Mouse (Mus musculus): ENCODE measurements at regions not wholly inside any gene's neighbourhood (a gene's known extent, or its start where the extent isn't known, plus 50 kb on each side); places are given as distances from the start of the nearest gene placed in this dataset.

DNA sequence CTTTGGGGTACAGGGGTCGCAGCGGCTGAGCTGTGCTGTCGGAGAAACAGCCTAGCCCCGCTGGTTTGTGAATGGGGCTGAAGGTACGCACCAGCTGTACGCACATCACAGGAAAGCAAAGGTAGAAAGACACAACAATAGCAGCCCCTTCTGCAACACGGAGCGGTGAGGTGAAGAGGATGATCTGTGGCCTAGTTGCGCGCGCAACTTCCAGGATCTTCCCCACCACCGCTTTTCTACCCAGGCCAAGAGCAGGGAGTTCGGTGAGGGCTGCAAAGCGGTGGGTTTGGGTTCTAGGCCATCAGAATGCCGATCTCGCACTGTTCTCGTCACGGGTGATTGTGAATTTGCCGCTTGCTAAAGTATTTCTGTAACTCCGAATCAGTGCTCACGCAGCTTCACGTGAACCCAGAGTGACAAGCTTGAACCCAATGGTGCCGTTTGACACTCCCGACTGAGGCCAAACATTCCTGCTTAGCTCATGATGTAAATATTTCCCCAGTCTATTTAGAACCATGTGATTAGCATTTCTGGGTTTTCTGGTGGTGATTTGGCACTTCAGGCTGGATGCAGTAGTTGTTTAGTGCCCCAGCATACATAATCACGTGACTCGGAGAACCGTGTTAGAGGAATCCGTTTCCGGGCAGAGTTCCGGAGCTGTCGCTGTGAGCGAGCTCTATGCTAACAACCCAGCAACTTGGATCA lies 54.7 kb downstream of the Cryaa start:
- 84% methylated on average over 32 of the region's 32 CpGs for WGBS
- Histone ChIP-seq H3K36me3 (ENCODE audit: insufficient read depth) (no peaks in the 10 kb centered on the region), H3K4me2 (no peak overlapping the region), H3K27me3 (ENCODE audit: insufficient read depth, low read length) (no peaks in the 10 kb centered on the region), H3K4me3 (ENCODE audit: low read depth, low read length) (no peak overlapping the region), H3K9me3 (ENCODE audit: low read depth, low read length) (no peaks in the 10 kb centered on the region), H3K9ac (no peak overlapping the region), H3K27ac (ENCODE audit: low read depth) (no peak overlapping the region), H3K4me1 (ENCODE audit: insufficient read depth) (peaks cover 5% of the 10 kb centered on the region)
- no peak for DNase-seq
- no peak for TF ChIP-seq CTCF (IDR thresholded peaks at IDR 0.05; ENCODE audit: low read depth)
- no peak for ATAC-seq (ENCODE audit: insufficient read depth)

DNA sequence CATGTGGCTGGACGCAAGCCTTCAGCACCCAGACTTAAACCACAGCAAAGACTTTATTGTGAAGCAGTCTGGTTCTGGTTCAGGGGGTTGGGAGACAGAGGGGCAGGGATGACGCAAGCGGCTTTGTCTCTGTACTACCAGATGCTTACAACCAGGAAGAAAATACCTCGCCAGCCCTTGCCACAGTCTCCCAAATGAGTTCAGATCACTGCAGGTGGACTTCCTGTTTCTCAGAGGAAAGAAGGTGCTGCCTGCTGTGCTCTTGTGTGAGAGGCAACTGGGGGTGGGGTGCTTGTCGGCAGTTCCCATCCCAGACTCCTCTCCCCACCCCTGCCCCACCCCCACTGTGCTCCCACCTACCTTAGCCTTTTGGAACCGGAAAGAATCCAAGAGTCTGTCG lies 56.9 kb downstream of the Cryaa start:
- no peak for TF ChIP-seq CTCF (IDR thresholded peaks at IDR 0.05; ENCODE audit: low read depth)
- Histone ChIP-seq H3K9me3 (ENCODE audit: low read depth, low read length) (no peaks in the 10 kb centered on the region), H3K27ac (ENCODE audit: low read depth) (no peak overlapping the region), H3K36me3 (ENCODE audit: insufficient read depth) (no peaks in the 10 kb centered on the region), H3K4me3 (ENCODE audit: low read depth, low read length) (no peak overlapping the region), H3K9ac (no peak overlapping the region), H3K4me1 (ENCODE audit: insufficient read depth) (peaks cover 3% of the 10 kb centered on the region; the same call in 1 of the 2 replicates), H3K27me3 (ENCODE audit: insufficient read depth, low read length) (no peaks in the 10 kb centered on the region), H3K4me2 (no peak overlapping the region)
- DNase-seq (no peak), ATAC-seq (ENCODE audit: insufficient read depth) (no peak)
- WGBS, result 51% methylated on average over 7 of the region's 7 CpGs

DNA sequence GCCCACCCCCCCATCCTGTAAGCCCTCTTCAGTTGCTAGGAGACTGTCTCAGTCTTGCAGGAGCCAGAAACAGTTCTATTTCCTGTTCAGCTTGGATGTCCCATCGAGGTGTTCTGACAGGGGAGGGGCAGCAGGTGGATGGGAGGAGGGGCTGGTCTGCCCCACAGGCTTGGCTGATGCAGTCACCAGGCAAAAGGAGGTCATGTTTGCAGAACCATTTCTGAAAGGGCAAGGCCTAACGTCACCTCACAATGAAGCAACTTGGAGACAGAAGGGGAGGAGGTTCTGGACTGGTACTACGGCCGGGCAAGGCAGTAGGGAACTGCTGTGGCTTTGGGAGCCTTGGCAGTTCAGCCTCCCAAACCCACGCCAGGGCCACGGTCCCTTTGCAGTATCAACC lies 59.1 kb downstream of the Cryaa start:
- Histone ChIP-seq H3K4me3 (ENCODE audit: low read depth, low read length) (no peak overlapping the region), H3K9me3 (ENCODE audit: low read depth, low read length) (no peaks in the 10 kb centered on the region), H3K27me3 (ENCODE audit: insufficient read depth, low read length) (no peaks in the 10 kb centered on the region), H3K4me2 (no peak overlapping the region), H3K36me3 (ENCODE audit: insufficient read depth) (no peaks in the 10 kb centered on the region), H3K27ac (ENCODE audit: low read depth) (no peak overlapping the region), H3K9ac (no peak overlapping the region), H3K4me1 (ENCODE audit: insufficient read depth) (peaks cover 6% of the 10 kb centered on the region; the same call in 1 of the 2 replicates)
- ATAC-seq (ENCODE audit: insufficient read depth) (no peak), DNase-seq (no peak)
- TF ChIP-seq CTCF (IDR thresholded peaks at IDR 0.05; ENCODE audit: low read depth), result no peak
- WGBS, result 64% methylated on average over 6 of the region's 6 CpGs

DNA sequence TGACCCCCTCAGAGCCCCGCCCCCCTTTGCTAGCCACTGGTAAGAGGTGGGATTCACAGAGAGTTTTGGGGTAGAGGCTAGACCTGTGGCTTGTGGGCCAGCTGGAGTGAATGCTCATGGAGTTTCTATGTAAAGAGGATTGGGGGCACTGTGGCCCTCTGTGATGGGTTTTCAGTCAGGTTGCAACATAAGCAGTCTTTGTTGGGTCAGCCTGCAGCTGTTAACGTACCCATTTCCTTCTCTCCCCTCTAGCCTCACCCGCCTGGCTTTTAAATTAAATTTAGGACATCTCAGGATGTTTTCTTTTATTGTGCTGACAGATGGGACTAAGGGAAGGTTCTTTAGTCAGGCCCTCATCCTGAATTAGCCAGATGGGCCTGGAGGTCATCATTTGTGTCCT lies 60.6 kb downstream of the Cryaa start:
- peaks cover 6% of the 10 kb centered on the region; the same call in 1 of the 2 replicates for H3K4me1 ChIP-seq (ENCODE audit: insufficient read depth)
- no peak for ATAC-seq (ENCODE audit: insufficient read depth)
- no peaks in the 10 kb centered on the region for H3K9me3 ChIP-seq (ENCODE audit: low read depth, low read length)
- no peak overlapping the region for H3K9ac ChIP-seq
- no peaks in the 10 kb centered on the region for H3K27me3 ChIP-seq (ENCODE audit: insufficient read depth, low read length)
- H3K4me3 ChIP-seq (ENCODE audit: low read depth, low read length), result no peak overlapping the region
- TF ChIP-seq CTCF (IDR thresholded peaks at IDR 0.05; ENCODE audit: low read depth), result no peak
- no peak overlapping the region for H3K4me2 ChIP-seq
- no peak overlapping the region for H3K27ac ChIP-seq (ENCODE audit: low read depth)
- H3K36me3 ChIP-seq (ENCODE audit: insufficient read depth), result no peaks in the 10 kb centered on the region
- DNase-seq, result no peak
- 74% methylated on average over 3 of the region's 3 CpGs for WGBS

DNA sequence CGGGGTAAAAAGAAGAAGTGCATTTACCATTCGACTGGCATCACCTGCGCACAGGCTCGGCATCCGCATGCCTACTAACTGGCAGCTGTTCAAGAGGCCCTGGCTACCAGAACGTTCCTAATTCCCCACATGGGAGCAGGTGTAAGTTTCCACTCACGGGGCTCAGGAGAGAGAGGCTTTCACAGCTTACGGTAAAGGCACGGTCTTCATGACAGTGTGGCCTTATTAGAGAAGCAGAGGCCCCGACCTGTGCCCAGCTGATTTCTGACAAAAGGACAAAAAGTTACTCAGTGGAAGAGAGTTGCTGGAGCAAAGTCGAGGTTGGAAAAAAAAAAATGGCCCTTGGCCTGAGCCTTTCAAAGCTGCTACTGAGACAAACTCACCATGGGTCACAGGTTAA lies 62.0 kb downstream of the Cryaa start:
- Histone ChIP-seq H3K4me2 (no peak overlapping the region), H3K4me1 (ENCODE audit: insufficient read depth) (peaks cover 6% of the 10 kb centered on the region; the same call in 1 of the 2 replicates), H3K4me3 (ENCODE audit: low read depth, low read length) (no peak overlapping the region), H3K27me3 (ENCODE audit: insufficient read depth, low read length) (no peaks in the 10 kb centered on the region), H3K27ac (ENCODE audit: low read depth) (no peak overlapping the region), H3K9me3 (ENCODE audit: low read depth, low read length) (no peaks in the 10 kb centered on the region), H3K36me3 (ENCODE audit: insufficient read depth) (no peaks in the 10 kb centered on the region), H3K9ac (no peak overlapping the region)
- ATAC-seq (ENCODE audit: insufficient read depth) (no peak), DNase-seq (no peak)
- 48% methylated on average over 11 of the region's 11 CpGs for WGBS
- no peak for TF ChIP-seq CTCF (IDR thresholded peaks at IDR 0.05; ENCODE audit: low read depth)

DNA sequence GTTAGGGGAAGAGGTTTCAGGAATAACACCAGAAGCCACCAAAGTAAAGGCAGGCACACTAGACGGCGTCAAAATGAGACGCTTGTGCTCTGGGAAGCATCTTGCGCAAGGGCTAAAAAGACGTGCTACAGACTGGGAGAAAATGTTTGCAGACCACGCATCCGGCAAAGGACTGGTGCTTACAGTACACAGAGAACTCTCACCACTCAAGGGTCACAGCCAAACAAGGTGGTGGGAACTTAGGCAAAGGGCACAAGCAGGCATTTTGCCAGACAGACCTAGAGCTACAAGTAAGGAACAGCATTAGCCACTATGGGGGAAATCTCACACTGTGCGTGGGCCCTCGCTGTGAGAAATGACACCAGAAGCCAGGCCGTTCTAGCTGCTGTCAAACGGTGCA lies 62.5 kb downstream of the Cryaa start:
- H3K36me3 ChIP-seq (ENCODE audit: insufficient read depth), result no peaks in the 10 kb centered on the region
- DNase-seq, result peak; percentile 58
- peaks cover 6% of the 10 kb centered on the region; the same call in 1 of the 2 replicates for H3K4me1 ChIP-seq (ENCODE audit: insufficient read depth)
- H3K4me2 ChIP-seq, result no peak overlapping the region
- no peak overlapping the region for H3K9ac ChIP-seq
- no peak overlapping the region for H3K4me3 ChIP-seq (ENCODE audit: low read depth, low read length)
- TF ChIP-seq CTCF (IDR thresholded peaks at IDR 0.05; ENCODE audit: low read depth), result no peak
- no peaks in the 10 kb centered on the region for H3K27me3 ChIP-seq (ENCODE audit: insufficient read depth, low read length)
- no peaks in the 10 kb centered on the region for H3K9me3 ChIP-seq (ENCODE audit: low read depth, low read length)
- no peak for ATAC-seq (ENCODE audit: insufficient read depth)
- 52% methylated on average over 11 of the region's 11 CpGs for WGBS
- no peak overlapping the region for H3K27ac ChIP-seq (ENCODE audit: low read depth)

DNA sequence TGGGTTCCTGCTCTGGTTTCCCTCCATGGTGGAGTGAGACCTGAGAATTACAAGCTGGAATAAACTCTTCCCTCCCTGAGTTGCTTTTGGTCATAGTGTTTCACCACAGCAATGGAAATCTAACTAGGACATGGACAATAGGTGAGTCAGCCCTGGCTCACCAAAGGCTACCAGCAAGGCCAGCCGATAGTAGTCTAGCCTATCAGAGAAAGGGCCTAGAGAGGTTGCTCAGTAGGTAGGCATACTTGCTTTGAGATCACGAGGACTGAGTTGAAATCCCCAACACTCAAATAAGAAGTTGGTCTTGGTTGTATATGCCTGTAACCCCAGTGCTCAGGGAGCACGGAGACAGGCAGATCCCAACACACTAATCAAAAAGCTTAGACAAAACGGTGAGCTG lies 66.0 kb downstream of the Cryaa start:
- 88% methylated on average over 4 of the region's 4 CpGs for WGBS
- no peaks in the 10 kb centered on the region for H3K27me3 ChIP-seq (ENCODE audit: insufficient read depth, low read length)
- H3K27ac ChIP-seq (ENCODE audit: low read depth), result no peak overlapping the region
- peaks cover 28% of the 10 kb centered on the region for H3K4me1 ChIP-seq (ENCODE audit: insufficient read depth)
- no peak overlapping the region for H3K4me3 ChIP-seq (ENCODE audit: low read depth, low read length)
- no peak for TF ChIP-seq CTCF (IDR thresholded peaks at IDR 0.05; ENCODE audit: low read depth)
- ATAC-seq (ENCODE audit: insufficient read depth) (no peak), DNase-seq (no peak)
- no peak overlapping the region for H3K9ac ChIP-seq
- H3K4me2 ChIP-seq, result no peak overlapping the region
- no peaks in the 10 kb centered on the region for H3K9me3 ChIP-seq (ENCODE audit: low read depth, low read length)
- no peaks in the 10 kb centered on the region for H3K36me3 ChIP-seq (ENCODE audit: insufficient read depth)
